Mouse (Mus musculus) liver, adult 2 months (tissue): ENCODE measurements at regions not wholly inside any gene's neighbourhood (a gene's known extent, or its start where the extent isn't known, plus 50 kb on each side); places are given as distances from the start of the nearest gene placed in this dataset.

Experiments used
- CTCF ChIP-seq: fragments of 200-500 bp; IDR thresholded peaks from 2 replicates; pipeline ENCODE4 v1.5.1; 2011; ENCODE audit warnings: low read depth, low read length, control low read depth
- POLR2A ChIP-seq: fragments of 200-500 bp; IDR thresholded peaks from 2 replicates; pipeline ENCODE4 v1.6.1; 2011; ENCODE audit warnings: low read length, control low read depth; ENCODE audit not compliant: insufficient read depth; ENCODE audit errors: extremely low read depth

- no peak for TF ChIP-seq CTCF
- no peak for TF ChIP-seq POLR2A
Measured at GRCm38 (mm10) chr5:133937967-133938918, 161.3 kb upstream of the Castor2 start.
